Mouse (Mus musculus) kidney, embryonic 16.5 days (tissue): ENCODE results near the gene Gm21974. TPM values are rescaled to one million over a fixed set of nuclear protein-coding genes. Genes with fewer than 3 reads are reported as not detected.
"Not testable (repeated sequence)": the region's sequence is repeated elsewhere in the genome, so short reads cannot be mapped to it uniquely, and the experiment has no call there.

Experiments
- ATAC-seq: fragments of 200-750 bp; cut with Nextera tagmentation; 2 replicates; pipeline ENCODE4 v1.8.0; 2017; ENCODE audit warnings: moderate TSS enrichment; ENCODE audit not compliant: low FRiP score, low TSS enrichment
- H3K27ac ChIP-seq: fragments of 300-500 bp; sonication (generic); 2 replicates; pipeline ENCODE4 v1.5.1; 2014; ENCODE audit warnings: low read length
- H3K27me3 ChIP-seq: fragments of 300-500 bp; sonication (generic); 2 replicates; pipeline ENCODE4 v1.6.1; 2014; ENCODE audit warnings: low read length, control low read depth, mixed read lengths; ENCODE audit not compliant: insufficient read depth
- H3K36me3 ChIP-seq: fragments of 300-500 bp; sonication (generic); 2 replicates; pipeline ENCODE4 v1.6.1; 2014; ENCODE audit warnings: low read length, control low read depth, mixed read lengths; ENCODE audit not compliant: insufficient read depth
- H3K4me1 ChIP-seq: fragments of 300-500 bp; sonication (generic); 2 replicates; pipeline ENCODE4 v1.6.1; 2014; ENCODE audit warnings: low read length, control low read depth, mixed read lengths; ENCODE audit not compliant: insufficient read depth
- H3K4me2 ChIP-seq: fragments of 300-500 bp; sonication (generic); replicated peaks from 2 replicates; pipeline ENCODE4 v1.6.1; 2014; ENCODE audit warnings: low read depth, low read length
- H3K4me3 ChIP-seq: fragments of 300-500 bp; sonication (generic); 2 replicates; pipeline ENCODE4 v1.5.1; 2014; ENCODE audit warnings: mild to moderate bottlenecking, low read length
- H3K9ac ChIP-seq: fragments of 300-500 bp; sonication (generic); replicated peaks from 2 replicates; pipeline ENCODE4 v1.6.1; 2014; ENCODE audit warnings: low read length
- H3K9me3 ChIP-seq: fragments of 300-500 bp; sonication (generic); 2 replicates; pipeline ENCODE4 v1.6.1; 2016; ENCODE audit warnings: low read length, control low read depth
- WGBS: fragments of 180-500 bp; shearing (Covaris S2); extraction: QIAGEN DNeasy Blood & Tissue Kit; methylation state at CpG from one replicate; pipeline ENCODE4 v1.1.7; 2014; 5-methylcytosine and 5-hydroxymethylcytosine counted together
- polyA plus RNA-seq: library from polyadenylated mRNA; unstranded; fragments of >200 nt; fragmentation: Nextera tagmentation; extraction: Ambion mirVana; gene quantifications from 2 replicates; pipeline ENCODE4 v1.2.1, GENCODE M21; 2015

The Gm21974 gene
- polyA plus RNA-seq, 1 experiment from 2014 or later: not detected

DNA sequence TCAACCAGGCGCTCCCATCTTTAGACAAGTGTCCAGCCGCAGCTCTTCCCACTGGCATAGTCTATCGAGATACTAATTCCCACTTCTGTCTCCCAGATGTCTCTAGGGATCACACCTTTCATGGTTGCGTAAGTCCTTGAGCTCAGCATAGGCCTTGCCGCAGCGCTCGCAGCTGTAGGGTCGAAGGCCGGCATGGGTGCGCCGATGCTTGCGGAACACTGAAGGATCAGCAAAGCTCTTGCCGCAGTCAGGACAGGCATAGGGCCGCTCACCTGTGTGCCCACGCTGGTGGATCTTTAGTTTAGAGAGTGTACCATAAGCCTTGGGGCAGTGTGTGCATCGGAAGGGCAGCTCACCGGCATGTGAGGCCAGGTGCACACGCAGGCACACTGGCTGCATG lies 27.6 kb downstream of the Gm21974 start:
- 96% methylated on average over 18 of the region's 18 CpGs for WGBS

DNA sequence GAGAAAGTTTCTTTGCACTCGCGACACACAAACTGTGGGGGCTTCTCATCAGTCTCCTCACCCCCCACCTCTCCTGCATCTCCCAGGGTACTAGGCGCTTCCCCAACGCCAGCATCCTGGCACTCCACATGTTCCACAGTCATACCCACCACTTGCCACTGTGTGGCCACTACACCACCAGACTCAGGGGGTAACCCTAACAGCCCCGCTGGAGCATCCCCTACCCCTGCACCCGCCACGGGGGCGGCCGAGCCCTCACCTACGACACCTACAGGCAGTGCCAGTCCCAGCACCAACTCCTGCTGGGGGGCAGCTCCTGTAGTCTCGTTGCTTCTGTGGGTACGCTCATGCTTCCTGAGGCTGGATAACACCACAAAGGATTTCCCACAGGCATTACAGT lies 28.8 kb downstream of the Gm21974 start:
- ATAC-seq: no peak
- Histone ChIP-seq H3K4me1 (no peaks in the 10 kb centered on the region), H3K36me3 (peaks cover 32% of the 10 kb centered on the region), H3K27ac (no peak overlapping the region), H3K9me3 (no peaks in the 10 kb centered on the region), H3K4me3 (no peak overlapping the region), H3K27me3 (no peaks in the 10 kb centered on the region), H3K9ac (no peak overlapping the region), H3K4me2 (no peak overlapping the region)
- 91% methylated on average over 12 of the region's 12 CpGs for WGBS

More for the DNA sequence above, 27.6 kb downstream of the Gm21974 start:
- ATAC-seq: no peak
- H3K9me3 ChIP-seq: no peaks in the 10 kb centered on the region
- no peaks in the 10 kb centered on the region for H3K27me3 ChIP-seq
- H3K4me2 ChIP-seq: no peak overlapping the region
- peaks cover 32% of the 10 kb centered on the region for H3K36me3 ChIP-seq
- H3K27ac ChIP-seq: no peak overlapping the region
- no peak overlapping the region for H3K4me3 ChIP-seq
- H3K9ac ChIP-seq: no peak overlapping the region
- H3K4me1 ChIP-seq: no peaks in the 10 kb centered on the region

DNA sequence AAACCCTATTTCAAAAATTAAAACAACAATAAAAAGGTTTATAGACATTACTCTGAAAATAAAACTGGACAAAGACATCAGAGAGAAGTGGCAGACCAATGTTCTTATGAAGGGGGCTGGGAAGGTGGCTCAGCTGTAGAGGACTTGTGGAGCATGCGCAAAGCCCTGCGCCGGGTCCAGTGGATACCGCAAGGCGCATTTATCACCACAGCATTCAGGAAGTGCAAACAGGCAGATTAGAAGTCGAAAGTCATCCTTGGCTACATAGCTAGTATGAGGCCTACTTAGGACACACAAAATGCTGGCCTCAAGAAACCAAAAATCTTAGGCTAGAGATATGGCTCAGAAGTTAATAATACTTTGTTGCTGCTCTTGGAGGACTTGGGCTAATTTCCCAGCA lies 37.0 kb downstream of the Gm21974 start:
- 98% methylated on average over 6 of the region's 6 CpGs for WGBS
- Histone ChIP-seq H3K9me3 (no peaks in the 10 kb centered on the region), H3K4me2 (no peak overlapping the region), H3K9ac (no peak overlapping the region), H3K27me3 (no peaks in the 10 kb centered on the region), H3K4me1 (no peaks in the 10 kb centered on the region), H3K36me3 (no peaks in the 10 kb centered on the region), H3K27ac (no peak overlapping the region), H3K4me3 (no peak overlapping the region)
- no peak for ATAC-seq

DNA sequence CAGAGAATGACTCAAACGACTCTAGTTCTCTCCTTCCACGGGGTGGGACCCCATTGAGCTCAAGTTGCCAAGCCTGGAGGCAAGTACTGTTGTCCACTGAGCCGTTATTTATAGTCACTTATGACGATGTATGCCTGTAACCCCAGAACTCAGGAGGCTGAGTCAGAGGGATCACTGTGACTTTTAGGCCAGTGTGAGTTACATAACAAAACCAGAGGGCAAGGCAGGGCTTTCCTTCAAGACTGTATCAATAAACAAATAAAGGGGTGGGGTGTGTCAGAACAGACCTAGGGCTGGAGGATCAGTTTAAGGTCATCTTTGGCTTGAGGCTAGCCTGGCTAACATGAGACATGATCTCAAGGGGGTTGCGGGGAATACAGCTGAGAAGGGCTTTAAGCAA lies 44.3 kb downstream of the Gm21974 start:
- Histone ChIP-seq H3K27me3 (no peaks in the 10 kb centered on the region), H3K27ac (no peak overlapping the region), H3K4me2 (no peak overlapping the region), H3K9ac (no peak overlapping the region), H3K4me1 (no peaks in the 10 kb centered on the region), H3K36me3 (peaks cover 21% of the 10 kb centered on the region), H3K9me3 (no peaks in the 10 kb centered on the region), H3K4me3 (no peak overlapping the region)
- WGBS: 51% methylated on average over 5 of the region's 5 CpGs
- no peak for ATAC-seq

DNA sequence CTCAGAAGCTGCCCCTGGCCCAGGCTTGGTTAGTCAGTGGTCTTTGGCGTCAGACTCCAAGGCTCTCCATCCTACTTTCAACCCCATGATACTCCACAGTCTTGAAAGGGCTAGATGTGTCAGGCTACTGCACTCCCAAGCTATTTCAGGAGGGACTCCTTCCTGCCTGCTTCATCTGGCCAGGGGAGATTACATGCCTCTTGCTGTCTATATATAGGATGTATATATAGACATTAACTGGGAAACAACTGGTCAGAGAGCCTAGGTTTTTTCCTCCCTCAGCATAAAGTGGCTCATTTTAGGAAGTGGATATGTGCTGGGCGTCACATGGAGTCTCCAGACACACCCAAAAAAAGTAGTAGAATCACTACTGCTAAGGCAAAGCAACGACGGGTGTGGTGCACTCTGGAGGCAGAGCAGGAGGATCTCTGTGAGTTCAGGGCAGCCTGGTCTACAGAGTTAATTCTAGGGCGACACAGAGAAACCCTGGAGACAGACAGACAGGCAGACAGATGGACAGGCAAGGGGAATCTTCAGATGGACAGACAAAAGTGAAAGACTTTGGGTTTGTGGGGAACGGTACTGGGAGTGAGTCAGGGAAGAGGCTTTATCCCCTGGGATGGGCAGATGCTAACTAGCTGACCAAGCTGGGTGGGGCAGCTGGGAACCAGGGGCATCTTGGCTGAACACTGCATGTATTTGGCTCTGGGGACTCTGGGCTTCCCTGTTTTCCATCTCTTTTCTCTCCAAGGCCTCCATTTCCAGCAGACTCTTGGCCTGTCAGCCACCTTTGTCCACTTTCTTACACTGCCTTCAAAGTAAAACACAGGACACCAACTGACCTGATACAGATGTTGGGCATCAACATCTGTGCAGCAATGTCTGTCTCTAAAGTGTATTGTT lies 45.0 kb downstream of the Gm21974 start:
- H3K27me3 ChIP-seq: no peaks in the 10 kb centered on the region
- H3K36me3 ChIP-seq: peaks cover 25% of the 10 kb centered on the region
- WGBS: 77% methylated on average over 6 of the region's 6 CpGs
- no peak overlapping the region for H3K4me3 ChIP-seq
- H3K4me2 ChIP-seq: no peak overlapping the region
- H3K9ac ChIP-seq: no peak overlapping the region
- no peak for ATAC-seq
- H3K27ac ChIP-seq: no peak overlapping the region
- H3K9me3 ChIP-seq: no peaks in the 10 kb centered on the region
- no peaks in the 10 kb centered on the region for H3K4me1 ChIP-seq

DNA sequence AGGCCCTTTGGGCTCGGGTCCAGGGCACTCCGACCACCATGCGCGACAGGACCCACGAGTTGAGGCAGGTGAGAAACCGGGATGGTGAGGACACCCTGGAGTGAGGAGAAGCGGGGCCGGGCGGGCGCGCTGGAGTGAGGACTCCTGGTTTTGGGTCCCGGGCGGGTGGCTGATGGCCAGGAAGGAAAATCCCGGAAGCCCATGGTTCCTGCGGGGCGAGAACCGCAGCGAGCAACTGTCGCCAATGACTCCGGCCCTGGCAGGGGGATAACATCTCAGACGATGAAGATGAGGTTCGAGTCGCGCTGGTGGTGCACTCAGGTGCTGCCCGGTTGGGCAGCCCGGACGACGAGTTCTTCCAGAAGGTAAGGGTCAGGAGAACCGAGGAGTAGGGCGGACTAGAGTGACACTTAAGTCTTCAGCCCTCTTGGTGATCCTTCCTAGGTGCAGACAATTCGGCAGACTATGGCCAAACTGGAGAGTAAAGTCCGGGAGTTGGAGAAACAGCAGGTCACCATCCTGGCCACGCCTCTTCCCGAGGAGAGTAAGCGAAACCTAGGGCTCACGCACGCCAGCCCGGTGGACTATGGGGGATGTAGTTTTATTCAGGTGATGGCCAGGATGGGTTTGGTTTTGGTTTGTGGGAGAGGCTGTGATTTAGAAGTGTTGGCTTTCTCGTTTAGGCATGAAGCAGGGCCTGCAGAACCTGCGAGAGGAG lies 53.1 kb downstream of the Gm21974 start:
- under 1% methylated on average over 40 of the region's 40 CpGs for WGBS
- Histone ChIP-seq H3K36me3 (peaks cover 26% of the 10 kb centered on the region), H3K4me1 (peaks cover 7% of the 10 kb centered on the region), H3K9me3 (no peaks in the 10 kb centered on the region), H3K9ac (peak overlapping the region; percentile 86), H3K27me3 (no peaks in the 10 kb centered on the region), H3K27ac (peak overlapping the region; percentile 91), H3K4me3 (peak overlapping the region; percentile 89), H3K4me2 (peak overlapping the region; percentile 94)
- peak; percentile 72 for ATAC-seq

DNA sequence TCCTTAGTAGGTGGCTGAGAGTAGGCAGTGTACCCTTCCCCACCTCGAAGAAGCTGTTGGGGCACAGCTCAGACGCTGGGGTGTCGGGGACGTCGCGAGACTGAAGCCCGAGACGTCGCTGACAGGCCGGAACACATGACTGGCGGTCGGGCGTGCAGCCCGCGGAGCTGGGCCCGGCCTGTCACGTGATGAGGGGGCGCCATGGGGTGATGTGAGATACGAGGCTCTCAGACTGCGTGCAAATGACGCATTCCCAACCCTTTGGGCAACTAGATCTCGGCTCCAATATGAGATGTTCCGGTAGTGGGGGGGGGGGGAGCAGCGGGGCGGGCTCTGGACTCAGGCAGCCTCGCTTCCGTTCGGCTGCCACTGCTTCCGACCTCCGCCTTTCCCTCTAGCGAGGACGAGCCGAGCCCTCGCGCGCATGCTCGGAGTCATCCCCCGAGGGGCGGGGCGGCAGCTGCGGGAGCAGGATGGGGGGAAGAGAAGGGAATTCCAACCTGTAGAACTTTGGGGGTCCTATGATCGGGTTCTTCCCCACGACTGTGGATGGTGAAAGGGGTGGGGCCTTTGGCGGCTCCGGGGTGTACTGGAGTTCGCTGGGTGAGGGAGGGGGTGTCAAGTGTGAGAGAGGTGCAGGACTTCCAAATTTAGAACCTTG lies 53.8 kb downstream of the Gm21974 start:
- Histone ChIP-seq H3K4me1 (peaks cover 7% of the 10 kb centered on the region), H3K27me3 (no peaks in the 10 kb centered on the region), H3K4me2 (peak overlapping the region; percentile 94), H3K27ac (peak overlapping the region; percentile 91), H3K9me3 (no peaks in the 10 kb centered on the region), H3K9ac (peak overlapping the region; percentile 86), H3K36me3 (peaks cover 21% of the 10 kb centered on the region), H3K4me3 (peak overlapping the region; percentile 89)
- under 1% methylated on average over 46 of the region's 46 CpGs for WGBS
- ATAC-seq: peak; percentile 92

DNA sequence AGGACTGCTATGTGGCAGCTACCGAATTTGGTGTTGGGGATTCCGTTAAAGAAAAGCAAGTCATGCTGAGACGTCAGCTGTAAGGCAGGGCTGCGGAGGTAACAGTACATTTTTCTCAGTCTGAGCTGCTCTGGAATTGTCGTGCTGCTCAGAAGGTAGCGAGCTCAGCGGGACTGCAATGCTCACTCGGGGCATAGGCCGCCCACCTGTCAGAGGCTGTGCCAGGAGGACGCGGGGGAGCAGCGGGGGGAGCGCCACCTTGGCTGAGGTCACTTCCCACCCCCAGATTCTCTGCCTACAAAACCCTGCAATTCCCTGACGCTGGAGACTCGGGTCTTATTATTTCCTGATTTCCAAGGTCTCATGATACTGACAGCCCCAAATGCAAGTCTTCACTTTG lies 54.4 kb downstream of the Gm21974 start:
- peak; percentile 28 for ATAC-seq
- peak overlapping the region; percentile 86 for H3K9ac ChIP-seq

DNA sequence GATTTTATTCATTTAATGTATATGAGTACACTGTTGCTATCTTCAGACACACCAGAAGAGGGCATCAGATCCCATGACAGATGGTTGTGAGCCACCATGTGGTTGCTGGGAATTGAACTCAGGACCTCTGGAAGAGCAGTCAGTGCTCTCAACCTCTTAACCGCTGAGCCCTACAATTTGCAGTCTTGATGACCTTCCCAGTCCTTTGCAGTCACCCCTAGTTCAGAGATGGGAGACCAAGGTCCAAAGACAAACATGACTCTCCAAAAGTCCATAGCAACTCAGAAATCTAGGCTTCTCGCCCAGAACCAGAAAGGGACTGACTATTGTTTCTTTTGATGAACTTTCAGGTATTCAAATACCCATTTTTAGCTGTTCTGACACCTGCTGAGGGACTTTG lies 55.2 kb downstream of the Gm21974 start:
- H3K27me3 ChIP-seq, H3K27ac ChIP-seq, H3K4me2 ChIP-seq, H3K4me1 ChIP-seq, H3K4me3 ChIP-seq, H3K9ac ChIP-seq, H3K9me3 ChIP-seq, ATAC-seq: not testable (repeated sequence)
- WGBS: 77% methylated on average over 2 of the region's 2 CpGs
- H3K36me3 ChIP-seq: peaks cover 11% of the 10 kb centered on the region

More for the DNA sequence above, 54.4 kb downstream of the Gm21974 start:
- H3K27ac ChIP-seq: peak overlapping the region; percentile 91
- H3K4me3 ChIP-seq: peak overlapping the region; percentile 89
- H3K27me3 ChIP-seq: no peaks in the 10 kb centered on the region
- H3K4me2 ChIP-seq: peak overlapping the region; percentile 94
- under 1% methylated on average over 15 of the region's 15 CpGs for WGBS
- peaks cover 15% of the 10 kb centered on the region for H3K36me3 ChIP-seq
- H3K9me3 ChIP-seq: no peaks in the 10 kb centered on the region
- peaks cover 7% of the 10 kb centered on the region for H3K4me1 ChIP-seq
